Mouse (Mus musculus) CH12.LX (cell line): ENCODE measurements around the gene Pkn3.

ENCODE experiments used
- CHD1 ChIP-seq: IDR thresholded peaks from 2 replicates; pipeline ENCODE4 v1.6.1; 2012; ENCODE audit warnings: low read depth, low read length, improper control_type of control experiment, inconsistent platforms
- EP300 ChIP-seq: IDR thresholded peaks from 2 replicates; pipeline ENCODE4 v1.6.1; 2011; ENCODE audit warnings: low read length, improper control_type of control experiment
- GABPA ChIP-seq: IDR thresholded peaks from 2 replicates; pipeline ENCODE4 v1.6.1; 2012; ENCODE audit warnings: low read depth, low read length, improper control_type of control experiment, inconsistent platforms; ENCODE audit not compliant: insufficient replicate concordance
- POLR2AphosphoS2 ChIP-seq: IDR thresholded peaks from 2 replicates; pipeline ENCODE4 v1.6.1; 2011; ENCODE audit warnings: low read depth, low read length, improper control_type of control experiment
- USF2 ChIP-seq: conservative IDR thresholded peaks from 2 replicates; pipeline ENCODE4 v1.6.1; 2011; ENCODE audit warnings: low read depth, low read length, improper control_type of control experiment

DNA sequence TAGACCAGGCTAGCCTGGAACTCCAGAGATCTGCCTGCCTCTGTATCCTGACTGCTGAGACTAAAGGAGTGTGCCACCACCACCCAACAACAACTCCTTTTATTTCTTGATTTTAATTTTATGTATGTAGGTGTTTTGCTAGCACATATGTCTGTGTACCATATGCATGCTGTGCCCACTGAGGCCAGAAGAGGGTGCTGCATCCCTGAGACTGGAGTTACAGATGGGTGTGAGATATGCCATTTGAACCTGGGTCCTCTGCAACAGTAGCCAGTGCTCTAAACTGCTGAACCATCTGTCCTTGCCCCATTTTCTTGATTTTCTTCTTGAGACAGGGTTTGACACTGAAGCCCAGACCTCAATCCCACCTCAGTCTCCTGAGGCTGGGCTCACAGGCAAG is 28.9 kb downstream of the Pkn3 start:
- TF ChIP-seq EP300 (no peak), GABPA (no peak), POLR2AphosphoS2 (no peak), CHD1 (no peak), USF2 (no peak)
